Mouse (Mus musculus): Measurements from ENCODE around the gene Nipsnap1.

Gene Nipsnap1

GRCm38 (mm10) chr11:4874551-4874950, 800 bp downstream of the Nipsnap1 start:
- no peak for DNase-seq

GRCm38 (mm10) chr11:4881087-4881486, 7.3 kb downstream of the Nipsnap1 start:
- no peak for DNase-seq

- DNase-seq, result peak; percentile 7 to 13
These were observed 9.3 kb downstream of the Nipsnap1 start for GRCm38 (mm10) chr11:4882892-4883627.

- peak; percentile 67 to 71 for DNase-seq
These were observed 11.7 kb downstream of the Nipsnap1 start for GRCm38 (mm10) chr11:4885385-4885903.

GRCm38 (mm10) chr11:4886987-4887386, 13.2 kb downstream of the Nipsnap1 start:
- DNase-seq, result no peak

- peak; percentile 80 to 81 for DNase-seq
These were observed 21.4 kb downstream of the Nipsnap1 start, which contains the start of gene Thoc5 for GRCm38 (mm10) chr11:4894848-4895816. TSS of gene Thoc5 (plus strand) at chr11:4895320.

- DNase-seq, result peak; percentile 54 to 55
These were observed 26.7 kb downstream of the Nipsnap1 start for GRCm38 (mm10) chr11:4900437-4900836.

GRCm38 (mm10) chr11:4901956-4902355, 28.2 kb downstream of the Nipsnap1 start:
- no peak for DNase-seq

- no peak for DNase-seq
These were observed 32.5 kb downstream of the Nipsnap1 start for GRCm38 (mm10) chr11:4906231-4906630.

GRCm38 (mm10) chr11:4916068-4916467, 42.3 kb downstream of the Nipsnap1 start:
- DNase-seq, result peak; percentile 59 to 60

GRCm38 (mm10) chr11:4921281-4921680, 47.5 kb downstream of the Nipsnap1 start:
- DNase-seq, result no peak

- DNase-seq, result no peak
These were observed 48.0 kb downstream of the Nipsnap1 start for GRCm38 (mm10) chr11:4921751-4922150.

- no peak for DNase-seq
These were observed 53.5 kb downstream of the Nipsnap1 start for GRCm38 (mm10) chr11:4927224-4927623.

GRCm38 (mm10) chr11:4931009-4931601, 57.4 kb downstream of the Nipsnap1 start:
- DNase-seq, result no peak

GRCm38 (mm10) chr11:4936243-4936642, 62.5 kb downstream of the Nipsnap1 start:
- no peak for DNase-seq

Data from B cell, adult 2 months (primary cell).